Mouse (Mus musculus) left cerebral cortex, adult 9 months (tissue): ENCODE measurements around the gene Vps50.
"Not testable (repeated sequence)": the region's sequence is repeated elsewhere in the genome, so short reads cannot be mapped to it uniquely, and the experiment has no call there.

Experiments
- DNase-seq, 2 experiments: peaks; one replicate each; pipeline ENCODE4 v3.0.0; 2022; ENCODE audit warnings: low spot score in 2 of 2

Vps50 gene

GRCm38 (mm10) chr6:3498162-3498848 lies at the start of gene Vps50, which contains the start of gene Hepacam2:
TSS of gene Vps50 (plus strand) at chr6:3498382.
TSS of gene Hepacam2 (minus strand) at chr6:3498298.
- DNase-seq = peak; percentile 87 to 94

GRCm38 (mm10) chr6:3454421-3454820 lies 43.8 kb upstream of the Vps50 start:
- DNase-seq = no peak

DNA sequence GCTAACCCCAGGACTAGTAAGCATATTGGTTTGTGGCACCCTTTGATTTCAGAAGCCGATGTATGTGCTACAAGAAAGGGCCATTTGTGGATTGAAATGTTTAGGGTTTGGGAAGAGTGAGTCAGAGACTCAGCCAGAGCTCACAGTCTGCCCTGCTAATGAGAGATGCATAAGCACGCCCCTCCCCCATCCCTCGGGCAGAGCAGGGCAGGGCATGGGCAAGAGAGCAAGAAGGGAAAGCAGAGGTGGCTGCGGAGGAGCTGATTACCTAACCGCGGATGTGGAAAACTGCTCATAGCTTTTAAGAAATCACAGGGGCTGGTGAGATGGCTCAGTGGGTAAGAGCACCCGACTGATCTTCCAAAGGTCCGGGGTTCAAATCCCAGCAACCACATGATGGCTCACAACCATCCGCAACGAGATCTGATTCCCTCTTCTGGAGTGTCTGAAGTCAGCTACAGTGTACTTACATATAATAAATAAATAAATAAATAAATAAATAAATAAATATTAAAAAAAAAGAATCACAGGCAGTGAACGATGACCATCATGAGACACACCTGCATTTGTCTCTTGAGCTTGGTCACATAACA lies 42.1 kb upstream of the Vps50 start:
- DNase-seq = no peak

DNA sequence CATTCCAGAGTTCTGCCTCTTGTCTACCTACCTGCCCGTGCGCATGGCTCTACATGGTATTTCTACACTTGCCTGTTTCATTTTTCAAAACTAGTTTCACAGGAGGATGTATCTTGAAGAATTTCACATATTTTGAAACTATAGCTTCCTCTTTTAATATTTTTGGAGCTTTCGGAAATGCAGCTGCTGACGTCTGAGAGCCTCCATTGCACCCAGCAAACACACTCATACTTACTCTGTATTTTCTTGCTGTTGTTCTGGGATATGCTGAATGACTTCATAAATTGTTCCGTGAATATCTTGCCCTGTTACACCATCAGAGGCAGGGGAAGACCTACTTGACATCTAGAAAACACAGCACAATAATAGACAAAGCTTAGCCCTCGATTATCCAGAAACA lies 35.2 kb upstream of the Vps50 start:
- no peak for DNase-seq

DNA sequence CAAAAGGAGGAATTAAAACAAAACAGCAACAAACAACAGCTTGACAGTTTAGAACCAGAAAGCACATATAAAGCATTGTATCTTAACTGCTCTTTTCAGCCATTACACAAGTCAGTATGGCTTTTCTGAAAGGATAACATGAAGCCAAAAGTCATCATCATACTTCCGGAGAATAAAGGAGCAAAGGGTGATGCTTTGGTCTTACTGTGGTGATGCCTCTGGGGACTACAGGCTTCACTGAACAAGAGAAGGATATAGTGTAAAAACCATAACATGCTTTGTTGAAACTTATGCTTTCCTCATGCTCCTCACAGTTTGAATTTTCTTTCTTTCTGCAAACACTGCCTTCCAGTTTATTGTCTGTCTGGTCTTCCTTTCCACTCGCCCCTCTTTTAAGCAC lies 34.6 kb upstream of the Vps50 start:
- no peak for DNase-seq

DNA sequence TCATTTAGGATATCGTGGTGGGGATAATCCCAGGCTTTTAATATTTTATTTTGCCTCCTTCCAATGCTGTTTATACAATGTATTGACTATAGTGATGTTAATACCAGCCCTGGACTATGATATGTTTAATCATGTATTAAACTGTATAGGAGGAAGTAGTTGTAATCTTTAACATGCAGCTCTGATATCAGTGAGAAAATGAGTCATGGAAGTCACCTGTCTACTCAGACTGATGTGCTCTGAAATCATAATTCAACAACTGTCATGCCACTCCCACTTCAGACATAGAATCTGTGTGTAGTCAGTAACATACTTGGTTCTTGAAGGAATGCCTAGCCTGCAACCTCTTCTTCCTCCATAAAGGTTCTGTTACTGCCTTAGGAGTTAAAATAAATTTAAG lies 29.6 kb upstream of the Vps50 start:
- DNase-seq = no peak

DNA sequence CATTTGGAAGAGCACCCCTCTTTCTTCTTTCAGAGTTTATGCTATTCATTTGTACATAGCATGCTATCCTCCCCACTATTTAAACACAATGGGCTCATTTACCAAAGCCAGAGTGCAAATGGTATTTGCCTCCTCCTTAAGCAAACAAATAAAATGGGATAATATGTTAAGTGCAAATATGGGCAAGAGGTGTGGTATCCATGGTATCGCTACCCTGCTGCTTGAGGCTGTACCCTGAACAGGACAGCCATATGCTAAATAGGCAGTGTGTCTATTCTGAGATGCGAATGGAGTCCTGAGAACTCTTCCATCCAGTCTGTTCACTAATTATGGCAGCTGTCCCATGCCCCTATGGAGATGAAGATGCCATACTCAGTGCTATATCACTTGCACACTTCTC lies 27.5 kb upstream of the Vps50 start:
- no peak for DNase-seq

GRCm38 (mm10) chr6:3476299-3476698 lies 21.9 kb upstream of the Vps50 start:
- DNase-seq = no peak

DNA sequence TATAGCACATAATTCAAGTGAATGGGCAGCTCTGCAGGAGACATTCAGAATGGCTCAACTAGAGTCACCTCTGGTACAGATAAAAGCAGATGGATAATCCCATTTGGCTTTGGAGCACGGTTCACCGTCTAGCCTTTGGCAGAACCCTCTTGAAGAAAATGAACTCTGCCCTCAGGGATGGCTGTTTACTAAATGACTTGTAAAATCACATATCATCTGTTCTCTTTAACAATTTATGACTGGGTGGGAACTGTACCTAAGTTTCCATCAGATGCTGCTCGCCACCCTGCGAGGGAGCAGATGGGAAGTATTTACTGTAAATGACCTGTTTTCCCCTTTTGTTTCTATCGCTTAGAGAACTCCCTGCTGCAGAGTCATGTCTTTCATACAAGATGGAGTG lies 18.3 kb upstream of the Vps50 start:
- DNase-seq = no peak

DNA sequence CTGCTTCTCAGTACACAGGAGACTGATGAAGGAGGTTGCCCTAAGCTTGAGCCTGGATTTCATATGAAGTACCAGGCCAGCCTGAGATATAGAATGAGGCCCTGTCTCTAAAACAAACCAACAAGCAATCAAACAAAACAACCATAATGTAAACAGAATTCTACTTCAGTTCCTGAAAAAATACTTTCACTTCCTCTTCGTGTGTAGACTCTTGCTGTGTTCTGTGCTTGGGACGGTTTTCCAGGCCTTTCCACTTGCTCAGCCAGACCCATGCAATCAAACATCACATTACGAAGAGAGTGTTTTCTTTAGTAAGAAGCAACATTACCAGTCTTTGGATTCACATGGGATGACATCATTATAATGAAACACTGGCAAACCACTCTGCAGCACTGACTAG lies 16.5 kb upstream of the Vps50 start:
- DNase-seq = no peak

GRCm38 (mm10) chr6:3485133-3485532 lies 13.0 kb upstream of the Vps50 start:
- DNase-seq = no peak

- no peak for DNase-seq
These were observed 10.8 kb upstream of the Vps50 start for GRCm38 (mm10) chr6:3487355-3487754.

GRCm38 (mm10) chr6:3494285-3494684 lies 3.9 kb upstream of the Vps50 start:
- DNase-seq = no peak

DNA sequence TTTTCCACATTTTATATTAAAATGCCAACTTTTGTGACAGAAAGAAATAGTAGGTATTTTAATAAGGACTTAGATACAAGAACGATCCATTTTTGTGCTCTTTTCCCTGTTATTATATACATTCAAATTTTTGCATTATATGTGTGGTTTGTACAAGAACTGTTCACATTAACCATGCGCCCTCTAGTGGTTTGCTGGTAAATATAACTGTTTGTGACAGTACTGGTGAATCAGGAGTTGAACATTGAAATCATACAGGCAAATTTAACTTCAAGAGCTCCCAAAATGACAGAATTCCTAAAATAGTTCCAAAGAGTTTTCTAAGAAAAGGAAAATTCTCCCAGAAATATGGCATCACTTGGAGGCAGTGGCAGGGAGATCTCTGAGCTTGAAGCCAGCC lies 2.0 kb upstream of the Vps50 start:
- peak in 1 of 2 experiments; percentile 40 for DNase-seq

GRCm38 (mm10) chr6:3500286-3500685 lies 2.1 kb downstream of the Vps50 start:
- DNase-seq = no peak

GRCm38 (mm10) chr6:3505289-3505688 lies 7.1 kb downstream of the Vps50 start:
- no peak for DNase-seq

DNA sequence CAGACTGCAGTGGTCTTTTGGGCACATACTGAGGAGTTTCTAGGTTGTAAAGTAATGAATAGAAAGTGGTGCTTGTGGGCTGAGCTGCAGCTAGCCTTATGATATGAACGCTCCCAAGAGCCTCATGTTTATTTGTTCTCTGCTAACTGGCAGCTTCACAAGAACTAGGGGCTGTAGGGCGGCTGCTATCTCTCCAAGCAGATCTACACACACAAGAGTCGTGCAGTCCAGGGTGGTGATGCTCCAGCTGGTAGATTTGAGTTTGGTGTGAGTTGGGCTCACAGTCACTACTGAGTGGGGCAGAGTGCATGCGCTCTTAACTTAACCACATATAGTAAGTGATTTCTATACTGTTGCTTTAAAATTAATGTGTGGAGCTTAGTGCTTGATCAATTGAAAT lies 8.9 kb downstream of the Vps50 start:
- no peak for DNase-seq

GRCm38 (mm10) chr6:3508151-3508550 lies 10.0 kb downstream of the Vps50 start:
- DNase-seq = not testable (repeated sequence)

- no peak for DNase-seq
These were observed 11.6 kb downstream of the Vps50 start for GRCm38 (mm10) chr6:3509782-3510181.

- DNase-seq = no peak
These were observed 12.9 kb downstream of the Vps50 start for GRCm38 (mm10) chr6:3511116-3511515.

DNA sequence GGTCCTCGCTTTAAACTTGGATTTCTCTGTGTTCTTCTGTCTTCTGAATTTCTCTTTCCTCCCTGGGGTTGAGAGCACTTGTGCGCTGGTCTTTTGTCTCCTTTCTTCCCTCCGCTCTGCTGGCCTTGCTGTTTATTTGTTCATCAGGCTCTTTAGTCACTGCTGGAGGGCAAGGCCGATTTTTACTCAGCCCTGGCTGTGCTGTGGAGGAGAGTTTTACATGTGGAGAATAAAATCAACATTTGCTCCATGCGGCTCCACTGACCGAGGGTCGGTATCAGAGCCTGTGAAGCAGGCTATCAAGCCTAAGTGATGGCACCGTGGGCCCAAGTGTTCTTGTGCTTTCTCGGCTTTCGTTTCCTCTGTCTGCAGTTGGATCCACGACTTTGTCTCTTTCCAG lies 13.4 kb downstream of the Vps50 start:
- DNase-seq = no peak

- peak in 1 of 2 experiments; percentile 20 for DNase-seq
These were observed 14.4 kb downstream of the Vps50 start for GRCm38 (mm10) chr6:3512611-3513010.

- no peak for DNase-seq
These were observed 30.0 kb downstream of the Vps50 start for GRCm38 (mm10) chr6:3528198-3528597.

DNA sequence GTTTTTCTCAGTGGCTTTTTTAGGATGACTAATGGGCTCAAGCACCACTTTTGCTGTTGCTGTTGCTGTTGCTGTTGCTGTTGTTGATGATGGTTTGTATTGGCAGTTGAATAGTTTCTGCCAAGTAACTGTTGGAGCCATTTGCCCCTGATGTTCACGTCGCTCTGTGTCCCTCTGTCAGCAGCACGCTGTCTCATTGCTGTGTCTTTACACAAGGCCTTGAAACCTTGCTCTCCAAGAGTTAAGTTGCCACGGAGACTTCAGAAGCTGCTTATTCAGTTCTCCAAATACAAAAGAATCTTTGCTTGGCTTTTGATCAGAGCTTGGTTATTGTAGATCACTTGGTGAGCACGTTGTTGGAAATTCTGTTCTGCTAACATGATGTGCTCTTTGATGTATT lies 33.3 kb downstream of the Vps50 start:
- DNase-seq = no peak
